Mouse (Mus musculus) liver, embryonic 14.5 days (tissue): ENCODE measurements at regions not wholly inside any gene's neighbourhood (a gene's known extent, or its start where the extent isn't known, plus 50 kb on each side); places are given as distances from the start of the nearest gene placed in this dataset.

Experiments
- CTCF ChIP-seq: IDR thresholded peaks from 2 replicates; pipeline ENCODE4 v1.5.1; 2016; ENCODE audit warnings: antibody characterized with exemption, low read depth, control low read depth
- EP300 ChIP-seq: IDR thresholded peaks from 2 replicates; pipeline ENCODE4 v1.6.1; 2016; ENCODE audit warnings: antibody characterized with exemption, low read depth

GRCm38 (mm10) chr14:24778748-24779630 lies 292.1 kb downstream of the Rps24 start:
- TF ChIP-seq CTCF (0 out of 2 replicates have a peak, but pooled peaks have one; percentile 35), EP300 (no peak)
